Mouse (Mus musculus) adrenal gland, postnatal 14 days (tissue): Measurements from ENCODE around the gene Serpina1f. TPM values are rescaled to one million over a fixed set of nuclear protein-coding genes. Genes with fewer than 3 reads are reported as not detected.
"Not testable (repeated sequence)": the region's sequence is repeated elsewhere in the genome, so short reads cannot be mapped to it uniquely, and the experiment has no call there.

Source experiments
- DNase-seq: peaks from one replicate; pipeline ENCODE4 v3.0.0; 2021; ENCODE audit warnings: mixed read lengths
- long read RNA-seq, 2 experiments: library from polyadenylated mRNA; stranded (forward); transcript quantifications; one replicate each; pipeline ENCODE4 v2.0.0; 2021
- total RNA-seq: library from RNA; stranded (reverse); gene quantifications from 2 replicates; pipeline ENCODE4 v1.2.3, GENCODE M21; 2021

The Serpina1f gene
- total RNA-seq = not detected in 2 replicates
- long read RNA-seq, experiment 1 = 0 reads
- long read RNA-seq, experiment 2 = 0 reads

GRCm38 (mm10) chr12:103695429-103695828 is at the start of gene Serpina1f:
Gene Serpina1f, minus strand, starts transcription at chr12:103695529.
- no peak for DNase-seq

GRCm38 (mm10) chr12:103737791-103738580 is 42.7 kb upstream of the Serpina1f start:
- DNase-seq = not testable (repeated sequence)

GRCm38 (mm10) chr12:103735566-103735965 is 40.2 kb upstream of the Serpina1f start:
- not testable (repeated sequence) for DNase-seq

GRCm38 (mm10) chr12:103735101-103735500 is 39.8 kb upstream of the Serpina1f start:
- DNase-seq = not testable (repeated sequence)

GRCm38 (mm10) chr12:103711537-103711936 is 16.2 kb upstream of the Serpina1f start:
- DNase-seq = peak; percentile 48

- DNase-seq = no peak
Observed at GRCm38 (mm10) chr12:103710405-103710804, 15.1 kb upstream of the Serpina1f start.

GRCm38 (mm10) chr12:103706113-103706512 is 10.8 kb upstream of the Serpina1f start:
- no peak for DNase-seq

GRCm38 (mm10) chr12:103705547-103705946 is 10.2 kb upstream of the Serpina1f start:
- peak; percentile 26 for DNase-seq

- no peak for DNase-seq
Observed at GRCm38 (mm10) chr12:103700144-103700750, 4.9 kb upstream of the Serpina1f start.

GRCm38 (mm10) chr12:103688221-103688814 is 7.0 kb downstream of the Serpina1f start:
- DNase-seq = peak; percentile 34

GRCm38 (mm10) chr12:103687021-103687420 is 8.3 kb downstream of the Serpina1f start:
- peak; percentile 60 for DNase-seq

GRCm38 (mm10) chr12:103686050-103686449 is 9.3 kb downstream of the Serpina1f start:
- no peak for DNase-seq

- DNase-seq = no peak
Observed at GRCm38 (mm10) chr12:103685386-103685785, 9.9 kb downstream of the Serpina1f start.

GRCm38 (mm10) chr12:103683775-103684174 is 11.6 kb downstream of the Serpina1f start:
- no peak for DNase-seq

GRCm38 (mm10) chr12:103681739-103682138 is 13.6 kb downstream of the Serpina1f start:
- DNase-seq = no peak

GRCm38 (mm10) chr12:103681169-103681568 is 14.2 kb downstream of the Serpina1f start:
- DNase-seq = no peak

GRCm38 (mm10) chr12:103679853-103680252 is 15.5 kb downstream of the Serpina1f start:
- DNase-seq = not testable (repeated sequence)

GRCm38 (mm10) chr12:103676039-103676438 is 19.3 kb downstream of the Serpina1f start, which contains the start of gene Serpina16:
Gene Serpina16, minus strand, starts transcription at chr12:103676139.
- no peak for DNase-seq

- no peak for DNase-seq
Observed at GRCm38 (mm10) chr12:103673179-103673578, 22.1 kb downstream of the Serpina1f start.

- no peak for DNase-seq
Observed at GRCm38 (mm10) chr12:103671483-103671882, 23.8 kb downstream of the Serpina1f start.

GRCm38 (mm10) chr12:103670964-103671363 is 24.4 kb downstream of the Serpina1f start:
- DNase-seq = no peak

GRCm38 (mm10) chr12:103670344-103670743 is 25.0 kb downstream of the Serpina1f start:
- peak; percentile 29 for DNase-seq

- DNase-seq = no peak
Observed at GRCm38 (mm10) chr12:103665286-103665685, 30.0 kb downstream of the Serpina1f start.
